9 mouse cellular contexts compared by ENCODE assay signal in genomic region chr2:49811871-49812363, GRCm38 (mm10). TPM values are rescaled to one million over a fixed set of nuclear protein-coding genes. Genes with fewer than 3 reads are reported as not detected.
DNase-seq lines count a peak whose midpoint lies in the region; ATAC-seq lines count a peak whose summit lies in the region.
"Had no signal": no experiment of that assay in that cellular context is flagged by ENCODE, and none has a peak within 500 bp of the region (broad histone marks: within the 10 kb centered on the region; RNA-seq: fewer than 3 reads in every experiment).

No protein-coding gene starts in this region.

- WGBS in midbrain, embryonic 11.5 days: 34% methylated on average over 4 of the region's 4 CpGs
- 44% methylated on average over 4 of the region's 4 CpGs for WGBS in midbrain, embryonic 13.5 days

- no peaks in the 10 kb centered on the region for H3K9me3 ChIP-seq in midbrain, embryonic 11.5 days (ENCODE audit: control insufficient read depth, low read length)
- H3K9me3 ChIP-seq in midbrain, embryonic 13.5 days: no peaks in the 10 kb centered on the region
- H3K9me3 ChIP-seq: liver, embryonic 15.5 days had no signal

- H3K27ac ChIP-seq in midbrain, embryonic 11.5 days (ENCODE audit: low read depth, low read length): no peak overlapping the region
- no peak overlapping the region for H3K27ac ChIP-seq in midbrain, embryonic 13.5 days
- H3K27ac ChIP-seq: liver, embryonic 15.5 days had no signal

- no peaks in the 10 kb centered on the region for H3K36me3 ChIP-seq in midbrain, embryonic 11.5 days (ENCODE audit: control insufficient read depth, insufficient read depth, low read length)
- no peaks in the 10 kb centered on the region for H3K36me3 ChIP-seq in midbrain, embryonic 13.5 days
- H3K36me3 ChIP-seq: liver, embryonic 15.5 days had no signal

- DNase-seq in midbrain, embryonic 11.5 days (ENCODE audit: low spot score, missing footprints): peak; percentile 75
- DNase-seq in brain, adult 2 months (ENCODE audit: low read depth, low spot score): peak; percentile 78
- peak; percentile 43 to 61 for DNase-seq in kidney, adult 8-10 months
- DNase-seq in yolk sac, embryonic 10.5 days (ENCODE audit: low spot score): no peak
- no peak for DNase-seq in B cell, adult 2 months
- DNase-seq in right cerebral cortex, adult 18-20 months: no peak

- H3K9ac ChIP-seq in midbrain, embryonic 11.5 days (ENCODE audit: low read length): no peak overlapping the region
- H3K9ac ChIP-seq in midbrain, embryonic 13.5 days (replicated peaks): no peak overlapping the region
- H3K9ac ChIP-seq: liver, embryonic 15.5 days had no signal

- no peak overlapping the region for H3K4me3 ChIP-seq in midbrain, embryonic 11.5 days (ENCODE audit: low read depth, low read length)
- H3K4me3 ChIP-seq in midbrain, embryonic 13.5 days (replicated peaks): no peak overlapping the region
- H3K4me3 ChIP-seq: liver, embryonic 15.5 days had no signal

- no peak for ATAC-seq in midbrain, embryonic 11.5 days (ENCODE audit: low FRiP score)
- ATAC-seq in midbrain, embryonic 13.5 days: no peak
- peak; percentile 64 for ATAC-seq in megakaryocyte-erythroid progenitor cell, adult 5-6 weeks (replicated peaks; ENCODE audit: low FRiP score, low TSS enrichment, poor library complexity, severe bottlenecking)

- H3K4me2 ChIP-seq in midbrain, embryonic 11.5 days: no peak overlapping the region
- H3K4me2 ChIP-seq in midbrain, embryonic 13.5 days (replicated peaks): no peak overlapping the region
- H3K4me2 ChIP-seq: liver, embryonic 15.5 days had no signal

- H3K27me3 ChIP-seq in midbrain, embryonic 11.5 days (ENCODE audit: control insufficient read depth, insufficient read depth, low read length): no peaks in the 10 kb centered on the region
- H3K27me3 ChIP-seq in midbrain, embryonic 13.5 days: 0 out of 2 replicates have a peak, but pooled peaks cover 3% of the 10 kb centered on the region
- H3K27me3 ChIP-seq: liver, embryonic 15.5 days had no signal

- H3K4me1 ChIP-seq in midbrain, embryonic 11.5 days (ENCODE audit: control insufficient read depth, insufficient read depth, low read length): no peaks in the 10 kb centered on the region
- H3K4me1 ChIP-seq in midbrain, embryonic 13.5 days (replicated peaks): peaks cover 11% of the 10 kb centered on the region
- H3K4me1 ChIP-seq: liver, embryonic 15.5 days had no signal

RNA-seq across cellular contexts. Expression of gene Lypd6b, which starts 24.4 kb away (rescaled TPM):
- polyA plus RNA-seq in midbrain, embryonic 11.5 days (2014; fragmentation: Nextera tagmentation; extraction: Ambion mirVana): 0.36 and 0.87 TPM in 2 replicates
- 2.6 and 3.3 TPM in 2 replicates for polyA plus RNA-seq in midbrain, embryonic 13.5 days (2015; fragmentation: Nextera tagmentation; extraction: Ambion mirVana)
- total RNA-seq in megakaryocyte-erythroid progenitor cell, adult 5-6 weeks (2014; fragmentation: Nextera tagmentation): not detected in 2 replicates
- total RNA-seq in megakaryocyte-erythroid progenitor cell, adult 5-6 weeks (2017): 0.95 TPM in 1 of 2 replicates, not detected in the other
- polyA plus RNA-seq: liver, embryonic 15.5 days had no signal

Comparison
In these comparisons a context has a peak if more than half of its experiments do, and no peak if none do; other contexts are left out.
1. DNase-seq: peak in midbrain, embryonic 11.5 days (single experiment), brain, adult 2 months (single experiment) and kidney, adult 8-10 months (2 of 2); none in yolk sac, embryonic 10.5 days (single experiment), B cell, adult 2 months (0 of 2) and right cerebral cortex, adult 18-20 months (single experiment).